Mouse (Mus musculus) CH12.LX (cell line): Measurements from ENCODE around the gene Ackr2.
A peak's percentile ranks its signal among the peaks of the same experiment; 100 is the strongest.

Source experiments
- CTCF ChIP-seq, 2 experiments: IDR thresholded peaks in 1 of 2; conservative IDR thresholded peaks in 1 of 2; 2 replicates each; pipeline ENCODE4 v1.5.1; 2011 to 2012; ENCODE audit warnings: low read depth in 2 of 2, low read length in 2 of 2, improper control_type of control experiment in 1 of 2, inconsistent platforms in 1 of 2, mild to moderate bottlenecking in 1 of 2, moderate library complexity in 1 of 2
- ELF1 ChIP-seq: IDR thresholded peaks from 2 replicates; pipeline ENCODE4 v1.6.1; 2014; ENCODE audit warnings: low read depth, mild to moderate bottlenecking, inconsistent platforms, low read length, improper control_type of control experiment
- EP300 ChIP-seq: IDR thresholded peaks from 2 replicates; pipeline ENCODE4 v1.6.1; 2011; ENCODE audit warnings: low read length, improper control_type of control experiment
- ETS1 ChIP-seq: conservative IDR thresholded peaks from 2 replicates; pipeline ENCODE4 v1.6.1; 2012; ENCODE audit warnings: low read depth, mild to moderate bottlenecking, inconsistent platforms, low read length, improper control_type of control experiment, moderate library complexity
- POLR2A ChIP-seq: IDR thresholded peaks from 2 replicates; pipeline ENCODE4 v1.6.1; 2011; ENCODE audit warnings: low read depth, mild to moderate bottlenecking, improper control_type of control experiment, low read length
- SMC3 ChIP-seq: IDR thresholded peaks from 2 replicates; pipeline ENCODE4 v1.6.1; 2011; ENCODE audit warnings: low read depth, low read length, improper control_type of control experiment

GRCm38 (mm10) chr9:121890441-121890941, 7.7 kb upstream of the Ackr2 start:
- no peak for TF ChIP-seq POLR2A
- TF ChIP-seq CTCF (conservative IDR thresholded peaks at IDR 0.05 in 1 of 2, IDR thresholded peaks at IDR 0.05 in 1 of 2; ENCODE audit: low read depth in 2 of 2, low read length in 2 of 2), result no peak
- no peak for TF ChIP-seq SMC3
- TF ChIP-seq ETS1, result peak; percentile 77
- TF ChIP-seq EP300, result peak; percentile 48; the same call in 1 of the 2 replicates
- TF ChIP-seq ELF1, result no peak
